Mouse (Mus musculus): ENCODE measurements around the gene Tcf19.

DNA sequence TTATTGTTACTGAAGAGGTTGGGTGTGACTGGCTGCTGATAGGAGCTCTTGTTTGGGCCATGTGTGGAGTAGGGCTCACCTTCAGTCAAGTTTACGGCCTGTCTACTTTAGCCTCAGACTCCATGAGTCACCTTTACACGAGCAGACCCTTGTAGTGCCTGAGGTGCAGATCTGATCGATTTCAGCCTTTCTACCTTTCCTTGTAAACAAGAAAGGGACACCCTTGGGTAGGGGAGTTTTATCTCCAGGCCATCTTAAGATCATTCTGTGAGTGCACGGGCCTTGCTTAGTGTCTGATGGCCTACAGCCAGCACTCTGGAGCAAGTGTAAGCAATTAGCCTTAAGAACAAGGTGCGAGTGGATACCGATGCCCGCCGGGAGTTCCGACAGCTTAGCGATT is 9.7 kb downstream of the Tcf19 start:
- TF ChIP-seq POLR2A (IDR thresholded peaks at IDR 0.05; ENCODE audit: borderline replicate concordance, extremely low read depth, insufficient read depth, insufficient read length, poor library complexity, severe bottlenecking) (no peak), CTCF (IDR thresholded peaks at IDR 0.05; ENCODE audit: borderline replicate concordance, extremely low read depth, insufficient read depth, insufficient read length) (no peak)
